Mouse (Mus musculus) stomach, postnatal 0 days (tissue): ENCODE results near the gene Unc5c.

Source experiments
- CTCF ChIP-seq: IDR thresholded peaks from 2 replicates; pipeline ENCODE4 v1.5.1; 2016; ENCODE audit warnings: antibody characterized with exemption, low read depth, mild to moderate bottlenecking, moderate library complexity
- EP300 ChIP-seq: optimal IDR thresholded peaks from 2 replicates; pipeline ENCODE3; 2016; ENCODE audit warnings: antibody characterized with exemption

GRCm38 (mm10) chr3:141757259-141757658, 292.2 kb downstream of the Unc5c start:
- TF ChIP-seq EP300 = no peak
- TF ChIP-seq CTCF = no peak
